Mouse (Mus musculus): ENCODE measurements at regions not wholly inside any gene's neighbourhood (a gene's known extent, or its start where the extent isn't known, plus 50 kb on each side); places are given as distances from the start of the nearest gene placed in this dataset.

GRCm38 (mm10) chr13:85437875-85438274, 148.9 kb upstream of the Rasa1 start:
- TF ChIP-seq CTCF (IDR thresholded peaks at IDR 0.05; ENCODE audit: low read depth) (no peak), EP300 (optimal IDR thresholded peaks at IDR 0.05) (no peak)
